Mouse (Mus musculus): ENCODE measurements around the gene Nphs1. TPM values are rescaled to one million over a fixed set of nuclear protein-coding genes. Genes with fewer than 3 reads are reported as not detected.

The Nphs1 gene
- polyA plus RNA-seq, 1 experiment from 2014 or later = 3.4 TPM

DNA sequence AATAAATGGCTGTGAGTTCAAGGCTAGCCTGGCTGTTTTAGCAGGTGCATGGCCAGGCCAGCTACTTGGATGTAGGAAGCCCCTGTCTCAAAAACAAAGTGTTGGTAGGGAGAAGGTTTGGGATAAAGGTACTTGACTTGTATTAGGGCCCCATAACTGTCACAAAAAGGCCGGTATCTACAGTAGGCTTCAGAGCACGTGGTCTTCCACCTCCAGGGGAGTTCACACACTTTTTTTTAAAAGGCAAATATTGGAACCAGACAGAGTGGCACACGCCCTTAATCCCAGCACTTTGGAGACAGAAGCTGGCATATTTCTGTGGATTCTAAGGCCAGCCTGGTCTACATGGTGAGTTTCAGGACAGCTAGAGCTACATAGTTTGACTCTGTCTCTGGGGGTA is 37.4 kb upstream of the Nphs1 start:
- WGBS = 68% methylated on average over 3 of the region's 3 CpGs
- H3K4me2 ChIP-seq (ENCODE audit: low read depth, low read length) = no peak overlapping the region
- H3K9ac ChIP-seq (ENCODE audit: low read length) = no peak overlapping the region

DNA sequence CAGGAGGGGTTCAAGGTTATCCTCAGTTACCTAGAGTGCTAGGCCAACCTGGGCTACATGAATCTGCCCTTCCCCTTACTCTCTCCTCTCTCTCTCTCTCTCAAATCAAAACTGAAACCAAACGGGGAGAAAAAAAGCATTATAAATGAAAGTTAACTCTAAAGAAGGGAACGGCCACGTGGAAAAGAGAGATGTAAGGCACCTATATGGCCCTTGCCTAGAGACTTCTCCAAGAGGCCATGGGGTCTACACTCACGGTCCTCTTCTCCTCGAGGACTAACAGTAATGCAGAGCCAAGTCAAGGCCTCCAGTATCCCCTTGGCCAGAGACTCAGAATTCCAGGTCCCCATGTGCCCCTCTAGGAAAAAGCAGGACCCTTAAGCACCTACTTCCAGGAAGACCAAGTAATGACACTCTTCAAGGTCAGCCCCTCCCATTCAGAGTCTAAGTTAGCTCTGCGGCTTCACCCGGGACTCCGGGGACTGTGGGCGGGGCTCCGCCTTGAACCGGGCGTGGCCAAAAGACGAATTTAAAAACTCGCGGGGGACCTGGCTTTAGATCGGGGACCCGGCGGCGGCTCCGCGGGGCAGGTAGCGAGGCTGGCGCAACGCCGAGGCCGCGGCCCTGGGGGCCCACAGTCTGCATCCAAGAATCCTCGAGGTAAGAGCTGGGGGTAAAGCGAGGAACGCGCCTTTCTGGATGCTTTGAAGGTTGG is 36.8 kb upstream of the Nphs1 start, which contains the start of gene Nfkbid:
Gene Nfkbid (plus strand): TSS at position 558 of the 715 bp plus-strand sequence.
- Histone ChIP-seq H3K9me3 (replicated peaks; ENCODE audit: control insufficient read depth, low read length) (no peaks in the 10 kb centered on the region), H3K27ac (ENCODE audit: low read length) (peak within 1 kb of the TSS; percentile 61), H3K36me3 (ENCODE audit: control insufficient read depth, insufficient read depth, low read length) (no peaks in the 10 kb centered on the region), H3K4me1 (ENCODE audit: control insufficient read depth, insufficient read depth, low read length) (no peaks in the 10 kb centered on the region), H3K4me2 (ENCODE audit: low read depth, low read length) (peak within 1 kb of the TSS; percentile 98), H3K27me3 (ENCODE audit: control insufficient read depth, insufficient read depth, low read length) (no peaks in the 10 kb centered on the region), H3K9ac (ENCODE audit: low read length) (peak within 1 kb of the TSS; percentile 75), H3K4me3 (replicated peaks; ENCODE audit: low read length) (peak within 1 kb of the TSS; percentile 68)
- peak; percentile 51; the same call in 1 of the 2 replicates for ATAC-seq (ENCODE audit: insufficient read depth, low FRiP score)
- WGBS = 9% methylated on average over 31 of the region's 31 CpGs

More for the DNA sequence above, 37.4 kb upstream of the Nphs1 start:
- Histone ChIP-seq H3K9me3 (replicated peaks; ENCODE audit: control insufficient read depth, low read length) (no peaks in the 10 kb centered on the region), H3K4me3 (replicated peaks; ENCODE audit: low read length) (no peak overlapping the region), H3K27ac (ENCODE audit: low read length) (no peak overlapping the region), H3K36me3 (ENCODE audit: control insufficient read depth, insufficient read depth, low read length) (no peaks in the 10 kb centered on the region), H3K27me3 (ENCODE audit: control insufficient read depth, insufficient read depth, low read length) (no peaks in the 10 kb centered on the region), H3K4me1 (ENCODE audit: control insufficient read depth, insufficient read depth, low read length) (no peaks in the 10 kb centered on the region)
- no peak for ATAC-seq (ENCODE audit: insufficient read depth, low FRiP score)

DNA sequence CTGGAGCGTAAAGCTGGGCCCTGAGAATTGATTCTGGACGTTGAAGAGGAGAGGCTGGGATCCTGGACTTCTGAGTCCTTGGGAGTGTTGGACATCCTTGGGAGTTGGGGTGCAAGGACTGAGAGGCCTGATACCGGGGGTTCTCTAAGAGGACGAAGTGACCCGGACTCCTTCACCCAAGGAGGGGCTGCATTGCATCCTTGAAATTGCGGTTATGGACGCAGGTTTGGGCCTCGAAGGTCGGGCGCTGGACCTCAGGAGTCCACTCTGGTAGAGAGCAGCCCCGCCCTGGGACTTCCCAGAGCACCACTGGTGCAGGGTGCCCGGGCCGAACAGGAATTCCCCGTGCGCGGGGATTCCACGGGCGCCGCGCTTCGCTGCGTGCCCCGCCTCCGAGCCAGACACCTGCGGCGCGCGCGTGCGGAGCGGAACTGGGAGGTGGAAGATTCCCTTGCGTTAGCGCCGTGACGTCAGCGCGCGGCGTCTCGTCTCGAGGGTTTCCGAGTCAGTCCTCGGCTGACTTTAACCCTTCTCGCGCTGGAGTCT is 36.2 kb upstream of the Nphs1 start:
- Histone ChIP-seq H3K4me3 (replicated peaks; ENCODE audit: low read length) (peak overlapping the region; percentile 68), H3K27ac (ENCODE audit: low read length) (peak overlapping the region; percentile 61), H3K27me3 (ENCODE audit: control insufficient read depth, insufficient read depth, low read length) (no peaks in the 10 kb centered on the region), H3K9ac (ENCODE audit: low read length) (peak overlapping the region; percentile 75), H3K36me3 (ENCODE audit: control insufficient read depth, insufficient read depth, low read length) (0 out of 2 replicates have a peak, but pooled peaks cover 2% of the 10 kb centered on the region), H3K4me1 (ENCODE audit: control insufficient read depth, insufficient read depth, low read length) (no peaks in the 10 kb centered on the region), H3K9me3 (replicated peaks; ENCODE audit: control insufficient read depth, low read length) (no peaks in the 10 kb centered on the region), H3K4me2 (ENCODE audit: low read depth, low read length) (peak overlapping the region; percentile 98)
- WGBS = under 1% methylated on average over 45 of the region's 45 CpGs
- peak; percentile 81 for ATAC-seq (ENCODE audit: insufficient read depth, low FRiP score)

DNA sequence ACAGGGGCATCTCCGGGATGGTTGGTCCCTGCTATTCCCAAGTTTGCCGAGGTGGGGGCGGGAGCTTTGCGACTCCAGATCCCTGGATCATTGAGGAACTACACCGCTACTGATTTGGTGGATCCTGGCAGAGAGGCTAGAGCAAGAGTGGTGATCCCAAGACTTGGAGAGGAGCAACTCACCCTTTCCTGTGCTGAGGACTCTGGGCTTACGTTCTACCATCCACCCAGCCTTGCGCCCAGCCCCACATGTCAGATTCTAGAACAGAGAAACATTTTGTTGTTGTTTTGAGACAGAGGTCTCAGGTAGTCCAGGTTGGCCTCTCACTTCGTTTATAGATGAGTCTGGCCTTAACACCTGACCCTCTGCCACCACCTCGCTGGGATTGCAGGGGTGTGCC is 35.6 kb upstream of the Nphs1 start:
- Histone ChIP-seq H3K4me3 (replicated peaks; ENCODE audit: low read length) (peak overlapping the region; percentile 68), H3K4me1 (ENCODE audit: control insufficient read depth, insufficient read depth, low read length) (no peaks in the 10 kb centered on the region), H3K9ac (ENCODE audit: low read length) (peak overlapping the region; percentile 75), H3K36me3 (ENCODE audit: control insufficient read depth, insufficient read depth, low read length) (0 out of 2 replicates have a peak, but pooled peaks cover 5% of the 10 kb centered on the region), H3K4me2 (ENCODE audit: low read depth, low read length) (peak overlapping the region; percentile 98), H3K9me3 (replicated peaks; ENCODE audit: control insufficient read depth, low read length) (no peaks in the 10 kb centered on the region), H3K27me3 (ENCODE audit: control insufficient read depth, insufficient read depth, low read length) (no peaks in the 10 kb centered on the region), H3K27ac (ENCODE audit: low read length) (peak overlapping the region; percentile 14)
- ATAC-seq (ENCODE audit: insufficient read depth, low FRiP score) = no peak
- 5% methylated on average over 9 of the region's 9 CpGs for WGBS

DNA sequence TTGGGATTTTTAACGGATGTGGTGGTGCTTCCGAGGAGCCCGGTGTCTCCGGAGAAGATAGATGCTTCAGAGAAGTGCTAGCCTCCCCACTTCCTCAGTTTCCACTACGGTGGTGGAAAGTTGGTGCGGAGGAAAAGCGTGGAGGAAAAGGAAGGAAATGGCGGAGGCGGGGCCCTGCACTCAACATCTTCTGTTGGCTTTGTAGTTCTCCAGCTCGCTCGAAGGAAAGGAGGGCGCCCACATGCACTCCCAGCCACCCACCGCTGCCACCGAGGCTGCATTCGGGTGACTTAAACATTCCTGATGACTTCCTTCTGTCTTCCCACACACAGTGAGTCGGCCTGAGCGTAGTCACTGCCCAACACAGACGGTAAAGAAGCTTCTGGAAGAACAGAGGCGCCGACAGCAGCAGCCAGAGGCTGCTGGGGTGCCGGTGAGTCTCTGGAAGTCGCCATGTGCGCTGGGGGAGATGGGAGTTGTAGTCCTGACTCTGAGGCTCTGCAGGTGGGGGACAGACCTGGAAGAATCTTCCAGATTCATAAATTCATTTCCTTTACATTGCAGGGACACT is 35.0 kb upstream of the Nphs1 start:
- WGBS = 28% methylated on average over 23 of the region's 23 CpGs
- H3K4me3 ChIP-seq (replicated peaks; ENCODE audit: low read length) = peak overlapping the region; percentile 68
- H3K4me2 ChIP-seq (ENCODE audit: low read depth, low read length) = peak overlapping the region; percentile 98
- 0 out of 2 replicates have a peak, but pooled peaks cover 5% of the 10 kb centered on the region for H3K36me3 ChIP-seq (ENCODE audit: control insufficient read depth, insufficient read depth, low read length)
- H3K27ac ChIP-seq (ENCODE audit: low read length) = peak overlapping the region; percentile 14; the same call in 1 of the 2 replicates
- no peak for ATAC-seq (ENCODE audit: insufficient read depth, low FRiP score)
- H3K4me1 ChIP-seq (ENCODE audit: control insufficient read depth, insufficient read depth, low read length) = no peaks in the 10 kb centered on the region
- peak overlapping the region; percentile 75 for H3K9ac ChIP-seq (ENCODE audit: low read length)
- H3K9me3 ChIP-seq (replicated peaks; ENCODE audit: control insufficient read depth, low read length) = no peaks in the 10 kb centered on the region
- no peaks in the 10 kb centered on the region for H3K27me3 ChIP-seq (ENCODE audit: control insufficient read depth, insufficient read depth, low read length)

DNA sequence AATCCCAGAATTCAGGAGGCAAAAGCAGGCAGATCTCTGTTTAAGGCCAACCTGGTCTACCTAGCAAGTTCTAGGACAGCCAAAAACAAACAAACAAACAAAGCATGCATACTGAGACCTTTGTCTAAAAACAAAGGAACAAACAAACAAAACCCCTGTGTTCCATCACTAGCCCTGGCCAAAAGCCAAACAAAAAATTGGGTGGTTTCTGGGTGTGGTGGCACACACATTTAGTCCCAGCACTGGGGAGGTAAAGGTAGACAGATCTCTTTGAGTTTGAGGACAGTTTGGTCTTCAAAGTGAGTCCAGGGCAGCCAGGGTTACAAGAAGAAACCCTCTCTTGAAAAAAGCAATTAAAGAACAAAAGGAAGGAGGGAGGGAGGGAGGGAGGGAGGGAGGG is 28.8 kb upstream of the Nphs1 start:
- ATAC-seq (ENCODE audit: insufficient read depth, low FRiP score) = no peak
- Histone ChIP-seq H3K27me3 (ENCODE audit: control insufficient read depth, insufficient read depth, low read length) (no peaks in the 10 kb centered on the region), H3K36me3 (ENCODE audit: control insufficient read depth, insufficient read depth, low read length) (0 out of 2 replicates have a peak, but pooled peaks cover 5% of the 10 kb centered on the region), H3K4me3 (replicated peaks; ENCODE audit: low read length) (no peak overlapping the region), H3K9me3 (replicated peaks; ENCODE audit: control insufficient read depth, low read length) (no peaks in the 10 kb centered on the region), H3K27ac (ENCODE audit: low read length) (no peak overlapping the region), H3K4me1 (ENCODE audit: control insufficient read depth, insufficient read depth, low read length) (no peaks in the 10 kb centered on the region), H3K9ac (ENCODE audit: low read length) (no peak overlapping the region), H3K4me2 (ENCODE audit: low read depth, low read length) (no peak overlapping the region)

DNA sequence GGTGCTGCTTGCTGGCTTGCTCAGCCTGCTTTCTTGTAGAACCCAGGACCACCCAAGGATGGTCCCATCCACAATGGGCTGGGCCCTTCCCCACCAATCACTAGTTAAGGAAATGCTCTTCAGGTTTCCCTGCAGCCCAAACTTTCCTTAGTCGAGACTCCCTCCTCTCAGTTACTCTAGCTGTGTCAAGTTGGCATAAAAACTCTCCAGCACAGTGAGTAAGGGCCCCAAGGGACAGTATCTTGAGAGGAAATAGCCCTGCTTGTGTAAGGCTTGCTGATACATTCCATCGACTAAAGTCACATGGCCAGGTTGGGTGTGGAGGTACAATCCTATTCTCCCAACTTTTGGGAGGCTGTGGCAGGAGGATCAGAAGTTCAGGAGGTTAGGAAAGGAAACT is 27.9 kb upstream of the Nphs1 start:
- Histone ChIP-seq H3K4me2 (ENCODE audit: low read depth, low read length) (no peak overlapping the region), H3K9me3 (replicated peaks; ENCODE audit: control insufficient read depth, low read length) (no peaks in the 10 kb centered on the region), H3K36me3 (ENCODE audit: control insufficient read depth, insufficient read depth, low read length) (0 out of 2 replicates have a peak, but pooled peaks cover 5% of the 10 kb centered on the region), H3K4me3 (replicated peaks; ENCODE audit: low read length) (no peak overlapping the region), H3K27ac (ENCODE audit: low read length) (no peak overlapping the region), H3K9ac (ENCODE audit: low read length) (no peak overlapping the region), H3K27me3 (ENCODE audit: control insufficient read depth, insufficient read depth, low read length) (no peaks in the 10 kb centered on the region), H3K4me1 (ENCODE audit: control insufficient read depth, insufficient read depth, low read length) (no peaks in the 10 kb centered on the region)
- 36% methylated on average over 2 of the region's 2 CpGs for WGBS
- ATAC-seq (ENCODE audit: insufficient read depth, low FRiP score) = no peak

DNA sequence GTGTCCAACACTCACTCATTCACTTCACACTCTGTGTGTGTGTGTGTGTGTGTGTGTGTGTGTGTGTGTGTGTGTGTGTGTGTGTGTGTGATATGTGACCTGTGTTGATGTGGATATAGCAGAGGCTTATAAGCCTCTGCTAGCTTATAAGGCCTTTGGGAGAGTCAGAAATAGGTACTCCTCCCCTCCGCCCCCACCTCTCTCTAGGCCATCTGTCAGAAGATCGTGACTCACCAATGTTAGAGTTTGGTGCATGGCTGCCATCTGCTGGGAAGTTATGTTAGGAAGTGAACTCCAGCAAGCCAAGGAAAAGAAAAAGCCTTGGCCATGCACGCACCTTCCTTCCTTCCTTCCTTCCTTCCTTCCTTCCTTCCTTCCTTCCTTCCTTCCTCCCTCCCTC is 26.3 kb upstream of the Nphs1 start:
- Histone ChIP-seq H3K4me3 (replicated peaks; ENCODE audit: low read length) (no peak overlapping the region), H3K36me3 (ENCODE audit: control insufficient read depth, insufficient read depth, low read length) (0 out of 2 replicates have a peak, but pooled peaks cover 4% of the 10 kb centered on the region), H3K9me3 (replicated peaks; ENCODE audit: control insufficient read depth, low read length) (no peaks in the 10 kb centered on the region), H3K27ac (ENCODE audit: low read length) (no peak overlapping the region), H3K4me2 (ENCODE audit: low read depth, low read length) (no peak overlapping the region), H3K9ac (ENCODE audit: low read length) (no peak overlapping the region), H3K27me3 (ENCODE audit: control insufficient read depth, insufficient read depth, low read length) (peaks cover 3% of the 10 kb centered on the region; the same call in 1 of the 2 replicates), H3K4me1 (ENCODE audit: control insufficient read depth, insufficient read depth, low read length) (no peaks in the 10 kb centered on the region)
- 6% methylated on average over 3 of the region's 3 CpGs for WGBS
- no peak for ATAC-seq (ENCODE audit: insufficient read depth, low FRiP score)

DNA sequence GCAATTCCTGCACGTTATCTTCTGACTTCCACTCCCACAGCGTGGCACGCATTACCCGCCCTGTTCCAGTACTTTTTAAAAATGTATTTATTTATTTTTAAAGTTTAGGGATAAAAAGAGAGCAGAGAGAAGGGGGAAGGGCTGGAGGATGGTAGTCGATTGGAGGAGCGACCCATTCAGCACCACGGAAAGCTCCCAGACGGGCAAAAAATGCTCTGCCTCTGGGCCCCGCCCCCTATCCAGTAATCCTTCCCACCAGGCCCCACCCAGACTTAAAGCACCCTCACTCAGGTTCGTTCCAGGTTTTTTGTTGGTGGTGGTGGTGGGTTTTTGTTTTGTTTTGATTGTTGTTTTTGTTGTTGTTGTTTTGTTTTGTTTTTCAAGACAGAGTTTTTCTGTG is 23.9 kb upstream of the Nphs1 start:
- Histone ChIP-seq H3K36me3 (ENCODE audit: control insufficient read depth, insufficient read depth, low read length) (no peaks in the 10 kb centered on the region), H3K9me3 (replicated peaks; ENCODE audit: control insufficient read depth, low read length) (no peaks in the 10 kb centered on the region), H3K27ac (ENCODE audit: low read length) (no peak overlapping the region), H3K4me2 (ENCODE audit: low read depth, low read length) (no peak overlapping the region), H3K27me3 (ENCODE audit: control insufficient read depth, insufficient read depth, low read length) (peaks cover 6% of the 10 kb centered on the region; the same call in 1 of the 2 replicates), H3K4me3 (replicated peaks; ENCODE audit: low read length) (no peak overlapping the region), H3K9ac (ENCODE audit: low read length) (no peak overlapping the region), H3K4me1 (ENCODE audit: control insufficient read depth, insufficient read depth, low read length) (no peaks in the 10 kb centered on the region)
- no peak for ATAC-seq (ENCODE audit: insufficient read depth, low FRiP score)
- WGBS = 2% methylated on average over 10 of the region's 10 CpGs
